Mouse (Mus musculus) fibroblast of lung, adult 2 months (primary cell): ENCODE results near the gene Invs.

ENCODE experiments used
- DNase-seq: peaks from one replicate; pipeline ENCODE4 v3.0.0-alpha.2; 2011; ENCODE audit warnings: low read depth

Invs gene

DNA sequence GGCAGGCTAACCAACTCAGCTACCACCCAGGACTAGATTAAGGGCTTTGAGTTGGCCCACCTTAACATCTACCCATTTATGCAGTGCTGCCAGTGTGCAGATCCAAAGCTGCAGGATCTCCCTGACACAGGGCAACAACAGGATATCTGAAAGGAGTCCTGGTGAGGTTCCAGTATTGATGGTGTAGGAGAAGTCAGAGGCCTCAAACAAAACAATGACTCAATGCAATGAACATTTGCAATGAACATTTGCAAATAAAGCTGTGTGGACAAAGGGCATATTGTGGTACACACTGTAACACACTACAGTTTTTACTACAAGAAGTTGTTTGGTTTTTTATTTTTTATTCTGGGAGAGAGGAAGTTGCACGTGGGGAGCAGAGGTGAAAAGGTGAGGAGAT is 181.5 kb downstream of the Invs start:
- no peak for DNase-seq

DNA sequence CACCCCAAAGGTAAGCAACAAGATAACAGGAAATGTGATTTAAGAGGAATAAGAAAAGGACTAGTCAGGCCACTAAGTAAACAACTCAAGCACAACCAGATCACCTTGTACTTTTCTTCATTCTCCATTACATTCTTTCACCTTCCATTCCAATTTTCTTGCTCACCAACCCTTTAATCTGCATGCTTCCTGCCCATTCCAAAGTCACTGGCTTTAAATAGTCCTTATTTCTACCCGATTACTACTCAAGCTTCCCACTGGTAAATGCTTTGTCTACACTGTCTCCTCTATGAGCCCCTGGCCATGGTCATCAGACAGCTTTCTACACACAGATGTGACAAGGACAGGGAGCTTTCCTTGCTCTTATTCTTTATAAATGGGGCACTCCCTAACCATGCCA is 191.4 kb downstream of the Invs start:
- no peak for DNase-seq

DNA sequence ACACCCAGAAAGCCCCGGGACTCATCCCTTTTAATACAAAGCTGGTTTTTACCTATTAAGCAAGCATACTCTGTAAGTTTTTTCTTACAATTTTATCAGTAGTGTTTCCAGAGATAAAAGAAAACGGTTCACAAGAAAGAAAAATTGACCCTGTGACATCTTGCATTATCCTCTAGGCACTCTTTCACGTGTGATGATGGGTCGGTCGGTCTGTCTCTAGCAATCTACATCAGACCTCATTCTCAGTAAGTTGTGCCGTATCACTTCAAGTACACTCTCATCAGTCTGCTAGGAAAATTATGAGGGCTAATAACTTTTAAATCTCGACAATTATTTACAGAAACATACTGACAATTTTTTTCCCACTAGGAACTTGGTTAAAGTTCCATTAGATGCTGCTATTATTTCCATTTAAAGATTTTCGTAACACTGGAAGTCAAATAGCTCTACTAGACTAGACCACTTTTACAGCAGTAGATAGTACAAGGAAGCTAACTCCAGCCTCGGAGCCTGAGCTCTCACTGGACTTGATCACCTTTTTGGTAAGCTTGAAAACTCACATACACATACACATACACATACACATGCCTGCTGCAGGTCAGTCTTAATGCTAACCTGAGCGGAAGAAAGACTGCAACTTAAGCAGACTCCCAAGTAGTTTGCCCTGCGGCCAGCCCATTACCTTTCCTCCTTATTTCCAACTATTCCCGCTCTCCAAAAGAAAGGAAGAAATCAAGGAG is 192.7 kb downstream of the Invs start:
- DNase-seq: no peak

DNA sequence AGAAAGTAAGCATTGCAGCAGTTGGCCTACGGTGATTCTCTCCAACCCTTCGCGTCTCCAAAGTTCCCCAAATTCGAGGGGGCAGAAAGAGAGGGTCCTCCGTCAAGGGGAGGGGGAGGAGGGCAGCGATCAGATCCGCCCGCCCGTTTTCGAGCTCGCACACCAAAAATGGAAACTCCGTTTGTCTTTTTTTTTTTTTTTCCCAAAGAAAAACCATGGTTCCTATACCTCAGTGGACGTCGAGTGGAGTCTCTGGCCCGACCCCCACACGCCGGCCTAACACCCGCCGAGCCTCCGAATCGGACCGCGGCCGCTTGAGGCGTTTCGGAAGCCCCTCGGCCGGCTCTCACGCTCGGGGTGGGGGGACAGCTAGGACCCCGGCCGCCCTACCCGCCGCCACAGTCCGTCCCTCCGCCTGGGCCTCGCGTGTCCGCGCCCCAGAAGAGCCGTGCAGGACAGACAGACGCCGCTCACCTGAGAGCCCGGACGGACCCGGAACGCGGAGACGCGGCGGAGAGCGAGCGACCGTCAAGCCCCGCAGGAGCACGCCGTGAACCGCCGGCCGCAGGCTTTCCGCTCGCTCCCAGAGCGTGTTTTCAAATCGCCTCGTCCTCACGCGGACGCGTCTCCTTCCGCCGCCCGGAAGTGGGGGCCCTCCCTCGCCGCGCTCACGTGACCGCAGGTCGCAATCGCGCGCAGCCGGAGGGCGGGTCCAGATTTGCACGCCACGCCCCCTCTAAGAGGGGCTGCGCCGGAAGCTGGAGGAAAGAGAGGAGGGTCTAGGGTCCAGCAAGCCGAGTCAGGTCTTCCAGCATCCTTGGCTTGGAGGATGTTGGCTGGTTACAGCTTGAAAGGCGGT is 193.5 kb downstream of the Invs start, which contains the start of gene Tex10:
Gene Tex10, minus strand, starts transcription at position 668 of the 859 bp plus-strand sequence.
- DNase-seq: peak; percentile 63

DNA sequence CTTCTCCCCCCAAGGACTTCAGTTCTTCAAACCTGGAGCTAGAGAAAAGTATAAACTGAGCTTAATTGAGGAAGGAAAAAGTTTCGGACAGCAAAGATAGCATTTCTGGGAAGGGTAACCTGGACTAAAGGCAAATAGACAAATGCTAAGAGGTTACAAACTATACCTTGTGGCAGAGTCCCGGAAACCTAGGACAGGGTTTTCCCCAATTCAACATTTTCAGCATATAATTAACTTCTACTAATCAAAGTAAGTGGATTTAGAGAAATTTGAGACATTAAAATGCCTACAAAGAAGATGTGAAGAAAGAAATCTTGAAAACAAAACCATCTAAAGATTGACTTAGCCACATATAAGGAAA is 194.1 kb downstream of the Invs start:
- no peak for DNase-seq

DNA sequence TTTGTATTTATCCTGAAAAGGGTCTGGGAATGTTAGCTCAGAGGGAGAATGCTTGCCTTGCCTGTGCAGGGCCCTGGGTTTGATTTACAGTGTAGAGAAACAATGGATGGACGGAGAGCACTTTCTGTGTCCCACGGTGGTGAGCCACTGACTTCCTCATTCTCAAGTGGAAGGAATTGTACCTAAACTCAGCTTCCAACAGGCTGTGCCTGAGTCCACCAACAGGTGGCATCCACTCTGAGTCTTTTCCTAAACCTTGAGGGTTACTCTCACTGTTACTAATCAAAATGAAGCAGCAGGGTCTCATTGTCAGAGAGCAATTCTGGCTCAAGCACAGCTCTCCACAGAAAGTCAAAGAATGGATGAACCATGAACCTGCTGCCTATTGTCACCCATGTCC is 201.7 kb downstream of the Invs start:
- peak; percentile 19 for DNase-seq
